Mouse (Mus musculus) erythroblast, embryonic 14.5 days (primary cell): Measurements from ENCODE around the gene Artn.

Source experiments
- GATA1 ChIP-seq: IDR thresholded peaks from 2 replicates; pipeline ENCODE4 v1.6.1; 2012; ENCODE audit warnings: low read length, inconsistent platforms, mixed read lengths
- TAL1 ChIP-seq: IDR thresholded peaks from 3 replicates; pipeline ENCODE4 v1.6.1; 2012; ENCODE audit warnings: low read length, inconsistent platforms, mixed read lengths

GRCm38 (mm10) chr4:117914031-117914430 is 15.5 kb downstream of the Artn start:
- TF ChIP-seq TAL1 (no peak), GATA1 (no peak)
